Mouse (Mus musculus) kidney, embryonic 16.5 days (tissue): ENCODE results near the gene Onecut3. TPM values are rescaled to one million over a fixed set of nuclear protein-coding genes. Genes with fewer than 3 reads are reported as not detected.
A peak's percentile ranks its signal among the peaks of the same experiment; 100 is the strongest.

Source experiments
- ATAC-seq: fragments of 200-750 bp; cut with Nextera tagmentation; 2 replicates; pipeline ENCODE4 v1.8.0; 2017; ENCODE audit warnings: moderate TSS enrichment; ENCODE audit not compliant: low FRiP score, low TSS enrichment
- H3K27ac ChIP-seq: fragments of 300-500 bp; sonication (generic); 2 replicates; pipeline ENCODE4 v1.5.1; 2014; ENCODE audit warnings: low read length
- H3K27me3 ChIP-seq: fragments of 300-500 bp; sonication (generic); 2 replicates; pipeline ENCODE4 v1.6.1; 2014; ENCODE audit warnings: low read length, control low read depth, mixed read lengths; ENCODE audit not compliant: insufficient read depth
- H3K36me3 ChIP-seq: fragments of 300-500 bp; sonication (generic); 2 replicates; pipeline ENCODE4 v1.6.1; 2014; ENCODE audit warnings: low read length, control low read depth, mixed read lengths; ENCODE audit not compliant: insufficient read depth
- H3K4me1 ChIP-seq: fragments of 300-500 bp; sonication (generic); 2 replicates; pipeline ENCODE4 v1.6.1; 2014; ENCODE audit warnings: low read length, control low read depth, mixed read lengths; ENCODE audit not compliant: insufficient read depth
- H3K4me2 ChIP-seq: fragments of 300-500 bp; sonication (generic); replicated peaks from 2 replicates; pipeline ENCODE4 v1.6.1; 2014; ENCODE audit warnings: low read depth, low read length
- H3K4me3 ChIP-seq: fragments of 300-500 bp; sonication (generic); 2 replicates; pipeline ENCODE4 v1.5.1; 2014; ENCODE audit warnings: mild to moderate bottlenecking, low read length
- H3K9ac ChIP-seq: fragments of 300-500 bp; sonication (generic); replicated peaks from 2 replicates; pipeline ENCODE4 v1.6.1; 2014; ENCODE audit warnings: low read length
- H3K9me3 ChIP-seq: fragments of 300-500 bp; sonication (generic); 2 replicates; pipeline ENCODE4 v1.6.1; 2016; ENCODE audit warnings: low read length, control low read depth
- WGBS: fragments of 180-500 bp; shearing (Covaris S2); extraction: QIAGEN DNeasy Blood & Tissue Kit; methylation state at CpG from one replicate; pipeline ENCODE4 v1.1.7; 2014; 5-methylcytosine and 5-hydroxymethylcytosine counted together
- polyA plus RNA-seq: library from polyadenylated mRNA; unstranded; fragments of >200 nt; fragmentation: Nextera tagmentation; extraction: Ambion mirVana; gene quantifications from 2 replicates; pipeline ENCODE4 v1.2.1, GENCODE M21; 2015

Gene Onecut3
- polyA plus RNA-seq, 1 experiment from 2014 or later, result not detected

GRCm38 (mm10) chr10:80461346-80461745 lies 33.3 kb upstream of the Onecut3 start:
- no peak for ATAC-seq
- H3K4me3 ChIP-seq, result no peak overlapping the region
- H3K27ac ChIP-seq, result no peak overlapping the region
- peaks cover 9% of the 10 kb centered on the region for H3K4me1 ChIP-seq
- no peak overlapping the region for H3K4me2 ChIP-seq
- no peaks in the 10 kb centered on the region for H3K9me3 ChIP-seq
- H3K36me3 ChIP-seq, result no peaks in the 10 kb centered on the region
- 72% methylated on average over 7 of the region's 7 CpGs for WGBS
- H3K27me3 ChIP-seq, result 0 out of 2 replicates have a peak, but pooled peaks cover 11% of the 10 kb centered on the region
- H3K9ac ChIP-seq, result no peak overlapping the region

GRCm38 (mm10) chr10:80464381-80465035 lies 30.1 kb upstream of the Onecut3 start:
- Histone ChIP-seq H3K4me1 (peaks cover 9% of the 10 kb centered on the region), H3K27ac (peak overlapping the region; percentile 56), H3K36me3 (no peaks in the 10 kb centered on the region), H3K4me3 (peak overlapping the region; percentile 16), H3K27me3 (peaks cover 13% of the 10 kb centered on the region; the same call in 1 of the 2 replicates), H3K9ac (peak overlapping the region; percentile 16; the same call in 1 of the 2 replicates), H3K4me2 (peak overlapping the region; percentile 43), H3K9me3 (no peaks in the 10 kb centered on the region)
- 6% methylated on average over 19 of the region's 19 CpGs for WGBS
- ATAC-seq, result peak; percentile 86

GRCm38 (mm10) chr10:80465066-80465465 lies 29.6 kb upstream of the Onecut3 start:
- no peak overlapping the region for H3K4me3 ChIP-seq

GRCm38 (mm10) chr10:80475290-80475959 lies 19.2 kb upstream of the Onecut3 start:
- Histone ChIP-seq H3K9me3 (no peaks in the 10 kb centered on the region), H3K4me2 (peak overlapping the region; percentile 79), H3K4me3 (peak overlapping the region; percentile 59), H3K27me3 (peaks cover 27% of the 10 kb centered on the region), H3K36me3 (no peaks in the 10 kb centered on the region), H3K4me1 (peaks cover 8% of the 10 kb centered on the region; the same call in 1 of the 2 replicates), H3K9ac (peak overlapping the region; percentile 67), H3K27ac (no peak overlapping the region)
- WGBS, result under 1% methylated on average over 45 of the region's 58 CpGs
- ATAC-seq, result peak; percentile 89

More at GRCm38 (mm10) chr10:80465066-80465465, 29.6 kb upstream of the Onecut3 start:
- H3K4me2 ChIP-seq, result peak overlapping the region; percentile 43; the same call in 1 of the 2 replicates
- no peak overlapping the region for H3K9ac ChIP-seq
- no peaks in the 10 kb centered on the region for H3K9me3 ChIP-seq
- peak overlapping the region; percentile 56; the same call in 1 of the 2 replicates for H3K27ac ChIP-seq
- peaks cover 9% of the 10 kb centered on the region for H3K4me1 ChIP-seq
- ATAC-seq, result no peak
- H3K36me3 ChIP-seq, result no peaks in the 10 kb centered on the region
- H3K27me3 ChIP-seq, result peaks cover 19% of the 10 kb centered on the region; the same call in 1 of the 2 replicates
- 54% methylated on average over 5 of the region's 5 CpGs for WGBS

- no peak overlapping the region for H3K9ac ChIP-seq
- H3K4me2 ChIP-seq, result no peak overlapping the region
- no peak overlapping the region for H3K27ac ChIP-seq
- WGBS, result 77% methylated on average over 5 of the region's 5 CpGs
- H3K4me1 ChIP-seq, result peaks cover 8% of the 10 kb centered on the region; the same call in 1 of the 2 replicates
- no peak overlapping the region for H3K4me3 ChIP-seq
- no peak for ATAC-seq
- H3K9me3 ChIP-seq, result no peaks in the 10 kb centered on the region
- no peaks in the 10 kb centered on the region for H3K36me3 ChIP-seq
- H3K27me3 ChIP-seq, result peaks cover 35% of the 10 kb centered on the region
Measured at GRCm38 (mm10) chr10:80478531-80478930, 16.1 kb upstream of the Onecut3 start.

GRCm38 (mm10) chr10:80481002-80481401 lies 13.6 kb upstream of the Onecut3 start:
- WGBS, result 19% methylated on average over 5 of the region's 5 CpGs
- H3K27me3 ChIP-seq, result peaks cover 60% of the 10 kb centered on the region
- H3K27ac ChIP-seq, result no peak overlapping the region
- 0 out of 2 replicates have a peak, but pooled peaks cover 3% of the 10 kb centered on the region for H3K4me1 ChIP-seq
- no peaks in the 10 kb centered on the region for H3K9me3 ChIP-seq
- H3K4me3 ChIP-seq, result no peak overlapping the region
- H3K4me2 ChIP-seq, result no peak overlapping the region
- no peak overlapping the region for H3K9ac ChIP-seq
- 0 out of 2 replicates have a peak, but pooled peaks have one; percentile 36 for ATAC-seq
- H3K36me3 ChIP-seq, result no peaks in the 10 kb centered on the region

- 78% methylated on average over 7 of the region's 7 CpGs for WGBS
- Histone ChIP-seq H3K27me3 (peaks cover 88% of the 10 kb centered on the region), H3K9me3 (peaks cover 7% of the 10 kb centered on the region), H3K4me1 (no peaks in the 10 kb centered on the region), H3K4me3 (no peak overlapping the region), H3K9ac (no peak overlapping the region), H3K36me3 (no peaks in the 10 kb centered on the region), H3K27ac (no peak overlapping the region), H3K4me2 (no peak overlapping the region)
- ATAC-seq, result no peak
Measured at GRCm38 (mm10) chr10:80486862-80487379, 7.7 kb upstream of the Onecut3 start.

GRCm38 (mm10) chr10:80490051-80490450 lies 4.6 kb upstream of the Onecut3 start:
- under 1% methylated on average over 22 of the region's 22 CpGs for WGBS
- H3K27ac ChIP-seq, result no peak overlapping the region
- peaks cover 7% of the 10 kb centered on the region for H3K9me3 ChIP-seq
- no peak overlapping the region for H3K4me3 ChIP-seq
- peaks cover 91% of the 10 kb centered on the region for H3K27me3 ChIP-seq
- no peak overlapping the region for H3K9ac ChIP-seq
- no peak for ATAC-seq
- H3K4me1 ChIP-seq, result peaks cover 8% of the 10 kb centered on the region
- no peak overlapping the region for H3K4me2 ChIP-seq
- H3K36me3 ChIP-seq, result no peaks in the 10 kb centered on the region

GRCm38 (mm10) chr10:80495901-80496300 lies 1.3 kb downstream of the Onecut3 start:
- 0% methylated on average over 25 of the region's 35 CpGs for WGBS
- Histone ChIP-seq H3K9me3 (no peaks in the 10 kb centered on the region), H3K27ac (no peak overlapping the region), H3K4me2 (peak overlapping the region; percentile 69), H3K4me3 (peak overlapping the region; percentile 48), H3K9ac (no peak overlapping the region), H3K36me3 (no peaks in the 10 kb centered on the region), H3K4me1 (peaks cover 21% of the 10 kb centered on the region), H3K27me3 (peaks cover 100% of the 10 kb centered on the region)
- ATAC-seq, result no peak
